Mouse (Mus musculus) forebrain, embryonic 16.5 days (tissue): ENCODE data around the gene Fndc9. TPM values are rescaled to one million over a fixed set of nuclear protein-coding genes. Genes with fewer than 3 reads are reported as not detected.

Experiments
- ATAC-seq: fragments of 200-750 bp; cut with Nextera tagmentation; 2 replicates; pipeline ENCODE4 v1.8.0; 2017; ENCODE audit warnings: mild to moderate bottlenecking, moderate library complexity
- H3K27ac ChIP-seq: fragments of 300-500 bp; sonication (generic); 2 replicates; pipeline ENCODE4 v1.5.1; 2014; ENCODE audit warnings: low read length, control low read depth
- H3K27me3 ChIP-seq: fragments of 300-500 bp; sonication (generic); replicated peaks from 2 replicates; pipeline ENCODE4 v1.6.1; 2014; ENCODE audit warnings: low read length; ENCODE audit not compliant: control insufficient read depth, insufficient read depth
- H3K36me3 ChIP-seq: fragments of 300-500 bp; sonication (generic); 2 replicates; pipeline ENCODE4 v1.6.1; 2014; ENCODE audit not compliant: control insufficient read depth, insufficient read depth
- H3K4me1 ChIP-seq: fragments of 300-500 bp; sonication (generic); replicated peaks from 2 replicates; pipeline ENCODE4 v1.6.1; 2014; ENCODE audit warnings: low read length; ENCODE audit not compliant: control insufficient read depth, insufficient read depth
- H3K4me2 ChIP-seq: fragments of 300-500 bp; sonication (generic); 2 replicates; pipeline ENCODE4 v1.6.1; 2014; ENCODE audit warnings: mild to moderate bottlenecking, low read length, control low read depth
- H3K4me3 ChIP-seq: fragments of 300-500 bp; sonication (generic); replicated peaks from 2 replicates; pipeline ENCODE4 v1.5.1; 2014; ENCODE audit warnings: mild to moderate bottlenecking, low read length, control low read depth
- H3K9ac ChIP-seq: fragments of 300-500 bp; sonication (generic); replicated peaks from 2 replicates; pipeline ENCODE4 v1.6.1; 2014; ENCODE audit warnings: low read depth, low read length, control low read depth
- H3K9me3 ChIP-seq: fragments of 300-500 bp; sonication (generic); 2 replicates; pipeline ENCODE4 v1.6.1; 2016; ENCODE audit warnings: low read length; ENCODE audit not compliant: control insufficient read depth
- WGBS: fragments of 180-500 bp; shearing (Covaris S2); extraction: QIAGEN DNeasy Blood & Tissue Kit; methylation state at CpG from one replicate; pipeline ENCODE4 v1.1.7; 2014; 5-methylcytosine and 5-hydroxymethylcytosine counted together
- polyA plus RNA-seq: library from polyadenylated mRNA; unstranded; fragments of >200 nt; fragmentation: Nextera tagmentation; extraction: Ambion mirVana; gene quantifications from 2 replicates; pipeline ENCODE4 v1.2.1, GENCODE M21; 2015

Gene Fndc9
- polyA plus RNA-seq: 3.2 and 5.3 TPM in 2 replicates

DNA sequence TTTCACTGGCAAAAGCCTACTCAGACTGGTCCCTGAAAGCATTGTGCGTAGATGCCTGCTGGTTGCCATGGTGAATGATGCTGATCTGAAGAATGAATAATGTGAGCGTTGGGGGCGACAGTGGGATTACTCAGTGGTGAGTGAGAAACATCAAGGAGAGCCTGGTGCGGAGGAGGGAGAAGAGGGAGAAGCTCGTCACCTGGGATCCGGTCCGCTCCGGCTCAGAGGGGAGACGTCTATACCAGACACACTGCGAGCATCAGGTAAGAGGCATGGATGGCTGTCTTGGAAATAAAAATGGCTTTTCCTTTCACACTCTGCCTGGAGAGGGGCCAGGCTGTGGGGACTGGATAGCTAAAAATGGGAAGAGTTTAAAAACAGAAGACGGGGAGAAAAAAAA is at the start of gene Fndc9:
Gene Fndc9, plus strand, starts transcription at position 198 of the 400 bp plus-strand sequence.
- Histone ChIP-seq H3K27me3 (no peaks in the 10 kb centered on the region), H3K4me1 (peaks cover 23% of the 10 kb centered on the region), H3K4me2 (peak within 1 kb of the TSS; percentile 30), H3K4me3 (no peak within 1 kb of the TSS), H3K36me3 (peaks cover 22% of the 10 kb centered on the region), H3K27ac (peak within 1 kb of the TSS; percentile 60), H3K9me3 (no peaks in the 10 kb centered on the region), H3K9ac (peak within 1 kb of the TSS; percentile 27; the same call in 1 of the 2 replicates)
- WGBS: 9% methylated on average over 11 of the region's 11 CpGs
- peak; percentile 83 for ATAC-seq

DNA sequence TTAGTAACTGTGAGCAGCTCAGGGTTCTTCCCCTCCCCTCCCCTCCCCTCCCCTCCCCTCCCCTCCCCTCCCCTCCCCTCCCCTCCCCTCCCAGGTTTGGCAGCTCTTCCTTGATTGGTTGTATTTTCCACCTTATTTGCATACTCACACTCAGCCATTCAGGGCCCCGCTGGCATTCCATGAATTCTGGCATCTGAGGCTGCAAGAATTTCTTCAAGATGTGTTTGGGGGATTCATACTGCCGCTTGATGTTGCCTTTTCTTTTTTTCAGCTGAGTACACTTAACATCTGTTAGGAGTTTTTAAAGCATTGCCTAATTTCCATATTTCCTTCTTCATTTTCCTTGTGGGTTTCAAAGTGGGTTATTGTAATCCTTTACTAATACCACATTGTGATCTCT is 47.0 kb upstream of the Fndc9 start:
- no peak overlapping the region for H3K9ac ChIP-seq
- ATAC-seq: no peak
- no peak overlapping the region for H3K4me2 ChIP-seq
- no peaks in the 10 kb centered on the region for H3K4me1 ChIP-seq
- no peaks in the 10 kb centered on the region for H3K36me3 ChIP-seq
- no peaks in the 10 kb centered on the region for H3K9me3 ChIP-seq
- H3K27ac ChIP-seq: no peak overlapping the region
- no peak overlapping the region for H3K4me3 ChIP-seq
- no peaks in the 10 kb centered on the region for H3K27me3 ChIP-seq
- 38% methylated on average over 2 of the region's 2 CpGs for WGBS

DNA sequence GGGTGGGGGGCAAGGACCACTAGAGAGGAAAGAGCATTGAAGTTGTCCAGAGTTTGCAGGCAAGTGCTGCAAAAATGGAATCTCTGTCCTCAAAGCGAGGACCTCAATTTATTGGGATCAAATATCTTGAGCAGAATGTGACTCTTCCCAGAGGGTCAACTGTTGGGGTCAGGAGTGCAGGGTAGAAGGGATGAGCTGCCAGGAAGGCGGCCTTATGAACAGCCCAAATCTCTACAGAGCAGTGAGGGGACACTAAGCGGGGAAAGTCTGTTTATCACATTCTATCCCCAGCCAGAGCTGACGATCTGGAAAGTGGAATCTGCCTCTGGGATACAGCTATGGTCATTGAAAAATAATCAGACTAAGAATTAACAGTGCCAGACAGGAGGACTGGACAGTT is 41.2 kb upstream of the Fndc9 start:
- Histone ChIP-seq H3K4me1 (no peaks in the 10 kb centered on the region), H3K27ac (no peak overlapping the region), H3K36me3 (peaks cover 33% of the 10 kb centered on the region), H3K4me2 (no peak overlapping the region), H3K4me3 (no peak overlapping the region), H3K9ac (no peak overlapping the region), H3K9me3 (no peaks in the 10 kb centered on the region), H3K27me3 (no peaks in the 10 kb centered on the region)
- WGBS: 87% methylated on average over 4 of the region's 4 CpGs
- ATAC-seq: no peak

- Histone ChIP-seq H3K9me3 (no peaks in the 10 kb centered on the region), H3K4me2 (no peak overlapping the region), H3K27me3 (no peaks in the 10 kb centered on the region), H3K27ac (no peak overlapping the region), H3K4me3 (no peak overlapping the region), H3K4me1 (no peaks in the 10 kb centered on the region), H3K9ac (no peak overlapping the region), H3K36me3 (peaks cover 47% of the 10 kb centered on the region)
- no peak for ATAC-seq
- 94% methylated on average over 11 of the region's 11 CpGs for WGBS
Observed at GRCm38 (mm10) chr11:46200664-46201063, 34.7 kb upstream of the Fndc9 start.

DNA sequence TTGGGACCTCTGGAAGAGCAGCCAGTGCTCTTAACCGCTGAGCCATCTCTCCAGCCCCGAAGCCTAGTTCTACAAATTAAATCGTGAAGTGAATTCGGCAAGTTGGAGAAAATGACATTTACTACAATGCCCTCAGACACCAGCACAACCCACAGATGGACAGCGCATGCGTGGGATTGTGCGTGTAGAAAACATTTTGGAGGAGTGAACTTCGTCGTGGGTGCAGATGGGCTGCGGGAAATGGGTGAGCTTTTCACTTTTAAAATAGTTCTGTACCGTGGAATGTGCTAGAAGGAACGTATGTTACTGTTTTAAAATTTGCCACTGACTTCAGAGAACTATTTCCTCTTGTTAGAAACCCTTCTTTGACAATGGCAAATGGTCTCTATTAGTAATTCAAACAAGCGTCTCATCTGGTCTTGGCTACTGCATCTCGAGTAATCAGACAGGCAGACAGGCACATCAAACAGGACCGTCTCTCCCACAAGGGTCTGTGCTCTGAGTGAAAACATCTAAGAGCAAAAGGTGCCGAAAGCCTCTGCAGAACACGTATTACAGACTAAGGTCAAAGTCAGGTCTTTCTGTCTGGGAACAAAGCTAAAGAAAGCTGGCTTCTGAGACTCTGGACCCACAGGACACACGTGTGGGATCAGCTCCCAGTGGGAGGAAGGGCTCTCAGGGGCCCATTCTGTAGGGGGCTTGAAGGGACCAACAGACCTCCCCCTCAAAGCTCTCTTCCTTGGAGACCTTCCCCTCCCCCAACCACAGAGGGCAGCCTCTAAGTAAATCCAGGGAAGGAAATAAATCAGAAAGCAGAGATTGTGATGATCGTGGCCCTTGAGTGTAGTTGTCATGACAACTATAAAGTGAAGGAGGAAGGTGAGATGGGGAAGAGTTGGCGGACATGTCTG is 33.4 kb upstream of the Fndc9 start:
- Histone ChIP-seq H3K27me3 (no peaks in the 10 kb centered on the region), H3K36me3 (peaks cover 43% of the 10 kb centered on the region), H3K9me3 (no peaks in the 10 kb centered on the region), H3K4me3 (no peak overlapping the region), H3K4me1 (no peaks in the 10 kb centered on the region), H3K4me2 (no peak overlapping the region), H3K27ac (no peak overlapping the region), H3K9ac (no peak overlapping the region)
- WGBS: 77% methylated on average over 20 of the region's 20 CpGs
- no peak for ATAC-seq

- no peaks in the 10 kb centered on the region for H3K9me3 ChIP-seq
- no peak overlapping the region for H3K9ac ChIP-seq
- H3K27me3 ChIP-seq: no peaks in the 10 kb centered on the region
- H3K36me3 ChIP-seq: peaks cover 43% of the 10 kb centered on the region
- no peaks in the 10 kb centered on the region for H3K4me1 ChIP-seq
- H3K4me2 ChIP-seq: no peak overlapping the region
- H3K27ac ChIP-seq: no peak overlapping the region
- ATAC-seq: no peak
- no peak overlapping the region for H3K4me3 ChIP-seq
- WGBS: 74% methylated on average over 10 of the region's 10 CpGs
Observed at GRCm38 (mm10) chr11:46202547-46202887, 32.8 kb upstream of the Fndc9 start.

GRCm38 (mm10) chr11:46204841-46205240 is 30.5 kb upstream of the Fndc9 start:
- no peak overlapping the region for H3K9ac ChIP-seq
- ATAC-seq: no peak
- 84% methylated on average over 9 of the region's 9 CpGs for WGBS
- no peaks in the 10 kb centered on the region for H3K27me3 ChIP-seq
- no peaks in the 10 kb centered on the region for H3K4me1 ChIP-seq
- peaks cover 38% of the 10 kb centered on the region for H3K36me3 ChIP-seq
- H3K9me3 ChIP-seq: no peaks in the 10 kb centered on the region
- H3K4me3 ChIP-seq: no peak overlapping the region
- H3K27ac ChIP-seq: no peak overlapping the region
- H3K4me2 ChIP-seq: no peak overlapping the region

GRCm38 (mm10) chr11:46205639-46206409 is 29.5 kb upstream of the Fndc9 start:
- H3K36me3 ChIP-seq: peaks cover 34% of the 10 kb centered on the region
- no peaks in the 10 kb centered on the region for H3K9me3 ChIP-seq
- H3K27ac ChIP-seq: no peak overlapping the region
- no peak overlapping the region for H3K9ac ChIP-seq
- no peak overlapping the region for H3K4me3 ChIP-seq
- WGBS: 80% methylated on average over 17 of the region's 17 CpGs
- no peak for ATAC-seq
- no peak overlapping the region for H3K4me2 ChIP-seq
- no peaks in the 10 kb centered on the region for H3K4me1 ChIP-seq
- H3K27me3 ChIP-seq: no peaks in the 10 kb centered on the region

DNA sequence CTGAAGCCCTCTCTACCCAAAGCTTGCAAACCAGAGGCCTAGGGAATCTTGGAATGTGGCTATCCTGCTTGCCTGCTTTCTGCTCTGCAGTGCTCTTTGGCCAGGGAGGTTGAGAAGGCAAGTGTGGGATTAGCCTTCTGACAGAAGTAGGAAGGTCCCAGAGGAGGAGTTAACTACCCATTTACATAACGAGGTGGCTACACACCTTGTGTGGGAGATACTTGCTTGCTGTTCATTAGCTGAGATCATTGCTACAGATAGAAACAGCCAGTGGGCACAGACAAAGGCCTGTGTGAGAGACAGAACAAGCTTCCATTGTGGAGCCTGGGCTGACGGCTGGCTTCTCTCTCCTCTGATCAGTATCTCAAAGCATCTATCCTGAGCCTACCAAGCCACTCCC is 25.4 kb upstream of the Fndc9 start:
- Histone ChIP-seq H3K27ac (no peak overlapping the region), H3K4me1 (no peaks in the 10 kb centered on the region), H3K4me3 (no peak overlapping the region), H3K9me3 (no peaks in the 10 kb centered on the region), H3K27me3 (no peaks in the 10 kb centered on the region), H3K36me3 (peaks cover 22% of the 10 kb centered on the region), H3K9ac (no peak overlapping the region), H3K4me2 (no peak overlapping the region)
- 19% methylated on average over 2 of the region's 2 CpGs for WGBS
- ATAC-seq: no peak
